Mouse (Mus musculus) adipocyte (in vitro differentiated cells): ENCODE measurements around the gene 2310030G06Rik.

Experiments used
- DNase-seq: peaks from one replicate; pipeline ENCODE4 v3.0.0-alpha.2; 2016; ENCODE audit warnings: low spot score

The 2310030G06Rik gene

GRCm38 (mm10) chr9:50742261-50742660 lies 4.1 kb downstream of the 2310030G06Rik start:
- no peak for DNase-seq

GRCm38 (mm10) chr9:50740867-50741784 lies 5.2 kb downstream of the 2310030G06Rik start:
- DNase-seq: no peak

DNA sequence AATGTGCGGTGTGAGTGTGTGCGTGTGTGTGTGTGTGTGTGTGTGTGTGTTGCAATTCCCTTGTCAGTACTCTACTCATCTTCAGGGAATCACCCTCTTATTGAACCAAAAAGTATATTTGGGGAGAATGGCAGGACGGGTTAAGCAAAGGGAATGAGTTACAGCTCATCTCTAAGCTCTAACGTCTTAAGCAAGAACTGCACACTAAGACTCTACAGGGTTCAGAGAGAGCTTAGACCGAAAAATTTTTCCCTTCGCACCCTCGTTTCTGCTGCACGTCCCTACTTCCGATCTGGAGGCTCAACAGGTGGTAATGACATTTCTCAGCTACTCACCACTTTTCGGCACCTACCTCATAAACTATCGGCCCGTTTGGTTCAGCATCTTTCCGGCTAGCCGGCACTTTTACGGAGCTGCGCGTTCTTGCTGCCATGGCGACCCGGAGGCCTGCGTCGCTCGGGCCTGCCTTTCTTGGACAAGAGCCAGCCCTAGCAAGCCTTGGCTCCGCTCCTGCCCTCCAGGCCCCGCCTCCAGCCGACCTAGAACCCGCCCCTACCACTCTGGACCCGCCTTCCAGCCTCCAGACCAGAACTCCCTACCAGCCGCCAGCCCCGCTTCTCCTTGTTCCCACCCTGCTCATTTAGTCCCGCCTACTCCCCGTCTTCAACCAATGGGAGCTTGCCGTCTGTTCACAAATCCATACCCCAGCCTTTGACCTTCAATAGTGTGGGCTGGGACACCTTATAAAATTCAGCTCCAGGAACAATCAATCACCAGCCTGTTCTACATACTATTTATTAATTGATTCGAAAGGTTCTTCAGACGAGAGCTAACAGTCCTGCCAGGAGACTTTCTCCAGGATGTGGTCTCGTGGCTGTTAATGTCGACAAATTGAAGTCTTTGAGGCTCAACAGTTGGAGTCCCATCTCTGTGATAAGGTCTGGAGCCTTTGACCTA lies 7.1 kb downstream of the 2310030G06Rik start, which contains the start of gene Dixdc1:
Gene Dixdc1 (minus strand): TSS at position 604 of the 957 bp plus-strand sequence.
- DNase-seq: no peak

- DNase-seq: peak; percentile 81
Observed at GRCm38 (mm10) chr9:50734989-50735388, 11.3 kb downstream of the 2310030G06Rik start.

DNA sequence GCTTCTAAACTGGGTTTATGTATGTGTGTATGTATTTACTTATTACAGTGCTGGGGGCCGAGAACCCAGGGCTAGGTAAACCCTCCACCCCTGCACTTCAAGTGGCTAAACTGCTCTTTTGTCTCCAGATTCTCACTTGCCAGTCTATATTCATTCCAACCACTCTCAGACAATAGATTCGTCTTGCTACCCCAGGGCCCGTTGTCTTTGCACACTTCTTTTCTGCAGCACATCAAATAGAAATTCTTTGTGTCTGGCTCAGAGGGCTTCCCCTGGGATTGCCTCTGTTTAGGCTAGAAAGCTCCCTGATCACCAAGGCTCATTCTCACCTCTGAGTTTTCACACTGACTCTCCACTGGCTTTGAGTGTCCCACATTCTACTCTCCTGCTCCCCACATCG lies 13.8 kb downstream of the 2310030G06Rik start:
- no peak for DNase-seq

DNA sequence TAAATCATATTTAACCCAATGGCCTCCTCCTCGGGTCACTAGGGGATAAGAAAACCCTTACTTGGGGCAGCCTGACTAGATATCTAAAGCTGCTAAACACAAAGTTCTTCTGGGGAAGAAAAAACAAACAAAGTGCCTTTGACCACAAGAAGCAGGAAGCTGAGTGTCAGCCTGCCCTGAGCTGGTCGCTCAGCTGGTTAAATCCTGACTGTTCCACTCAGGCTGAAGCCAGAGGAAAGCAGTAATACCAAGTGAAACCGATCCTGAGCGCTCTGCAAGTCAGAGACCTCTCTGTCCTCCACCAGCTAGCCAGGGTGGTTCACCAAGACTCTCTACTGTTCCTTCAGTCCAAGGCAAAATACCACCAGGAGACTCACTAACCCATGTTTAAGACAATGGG lies 16.7 kb downstream of the 2310030G06Rik start:
- peak; percentile 29 for DNase-seq

GRCm38 (mm10) chr9:50727925-50728651 lies 18.2 kb downstream of the 2310030G06Rik start:
- peak; percentile 80 for DNase-seq

GRCm38 (mm10) chr9:50727171-50727924 lies 19.0 kb downstream of the 2310030G06Rik start:
- peak; percentile 56 for DNase-seq

- DNase-seq: peak; percentile 72
Observed at GRCm38 (mm10) chr9:50725921-50726590, 20.3 kb downstream of the 2310030G06Rik start.

GRCm38 (mm10) chr9:50724661-50725330 lies 21.5 kb downstream of the 2310030G06Rik start:
- peak; percentile 42 for DNase-seq

DNA sequence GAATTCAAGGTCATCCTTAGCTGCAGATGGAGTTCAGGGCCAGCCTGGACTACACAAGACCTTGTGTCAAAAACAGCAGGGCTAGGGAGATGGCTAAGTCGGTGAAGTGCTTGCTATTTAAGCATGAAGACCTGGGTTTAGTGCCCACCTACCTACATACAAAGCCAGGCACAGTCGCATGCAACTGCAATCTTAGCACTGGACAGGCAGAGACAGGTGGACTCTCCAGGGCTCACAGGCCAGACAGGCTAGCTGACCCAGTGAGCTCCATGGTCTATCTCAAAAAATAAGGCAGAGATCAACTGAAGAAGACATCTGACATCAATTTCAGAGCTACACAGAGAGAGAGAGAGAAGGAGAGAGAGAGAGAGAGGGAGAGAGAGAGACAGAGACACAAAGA lies 22.2 kb downstream of the 2310030G06Rik start:
- peak; percentile 29 for DNase-seq

DNA sequence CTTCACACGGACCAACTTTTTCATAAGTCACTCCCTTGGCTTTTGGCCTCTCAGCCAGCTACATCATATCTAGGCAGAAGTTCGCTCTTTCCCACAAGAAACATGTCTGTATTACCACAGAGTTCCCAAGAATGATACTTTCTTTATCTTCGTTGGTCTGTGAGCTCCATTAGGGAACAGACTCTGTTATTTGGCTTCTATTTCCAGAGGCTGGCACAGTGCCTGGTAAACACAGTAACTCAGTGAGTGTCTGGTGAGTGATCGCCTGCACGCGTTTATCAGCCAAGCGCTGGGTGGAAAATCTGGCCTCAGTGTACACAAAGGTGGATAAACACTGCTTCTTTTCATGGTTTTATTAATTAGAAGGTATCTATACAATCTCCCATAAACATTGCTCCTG lies 22.9 kb downstream of the 2310030G06Rik start:
- peak; percentile 99 for DNase-seq

DNA sequence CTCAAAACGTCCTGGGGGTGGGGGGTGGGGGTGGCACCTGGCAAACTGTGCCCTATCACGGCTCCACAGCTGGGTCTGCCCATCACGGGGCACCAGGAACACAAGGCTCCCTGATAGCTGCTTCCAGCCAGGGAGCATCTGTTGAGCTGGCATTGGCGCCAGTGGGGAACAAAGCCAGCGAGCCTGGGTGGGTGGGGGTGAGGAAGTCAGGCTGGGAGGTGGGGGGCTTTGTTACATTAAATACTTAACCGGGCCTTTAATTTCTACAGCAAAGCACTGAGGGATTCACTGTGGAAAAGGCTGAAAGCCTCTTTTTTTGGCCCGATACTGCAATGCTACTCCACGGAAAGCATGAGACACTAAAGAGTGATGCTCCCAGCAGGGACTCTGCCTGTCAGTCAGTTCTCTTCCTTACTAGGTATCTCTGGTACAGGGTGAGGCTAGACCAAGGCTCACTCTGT lies 23.9 kb downstream of the 2310030G06Rik start:
- DNase-seq: no peak

DNA sequence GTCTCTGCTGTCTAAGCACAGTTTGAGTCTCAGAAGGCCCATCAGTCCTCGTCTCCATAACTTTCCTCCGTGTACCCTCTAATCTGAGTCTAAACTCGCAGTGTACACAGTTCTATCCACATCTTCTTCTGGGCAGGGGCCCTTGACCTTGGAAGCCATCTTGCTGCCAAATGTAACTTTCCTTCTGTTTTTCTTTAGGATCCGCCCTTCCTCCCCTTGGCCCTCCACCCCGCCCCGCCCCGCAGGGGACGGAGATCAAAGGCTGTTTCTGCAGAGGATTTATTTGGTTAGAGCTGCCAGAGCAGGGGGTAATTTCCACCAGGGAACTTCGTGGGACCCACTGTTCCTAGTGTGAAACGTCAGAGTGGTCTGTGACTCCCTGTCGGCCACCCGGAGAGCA lies 25.3 kb downstream of the 2310030G06Rik start:
- DNase-seq: no peak

DNA sequence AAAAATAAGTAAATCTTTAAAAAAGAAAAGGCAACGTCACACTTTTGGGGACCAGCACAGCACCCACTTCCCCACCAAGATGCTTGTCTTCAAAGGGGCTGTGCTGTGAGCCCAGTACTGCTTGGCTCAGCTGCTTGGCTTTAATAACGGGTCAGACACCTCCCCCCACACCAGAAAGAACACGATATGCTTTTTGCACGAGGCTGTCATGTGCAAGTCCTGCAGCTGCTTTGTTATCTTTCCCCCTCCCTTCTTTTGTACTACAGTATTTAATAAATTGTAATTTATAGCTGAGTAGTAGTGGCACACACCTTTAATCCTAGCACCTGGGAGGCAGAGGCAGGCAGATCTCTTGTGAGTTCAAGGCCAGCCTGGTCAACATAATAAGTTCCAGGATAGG lies 27.5 kb downstream of the 2310030G06Rik start:
- no peak for DNase-seq

- DNase-seq: no peak
Observed at GRCm38 (mm10) chr9:50714188-50714587, 32.1 kb downstream of the 2310030G06Rik start.

- DNase-seq: no peak
Observed at GRCm38 (mm10) chr9:50711337-50711736, 35.0 kb downstream of the 2310030G06Rik start.

- DNase-seq: peak; percentile 23
Observed at GRCm38 (mm10) chr9:50709108-50709507, 37.2 kb downstream of the 2310030G06Rik start.

GRCm38 (mm10) chr9:50704907-50705306 lies 41.4 kb downstream of the 2310030G06Rik start:
- no peak for DNase-seq
